Mouse (Mus musculus) forebrain, embryonic 16.5 days (tissue): ENCODE measurements around the gene Safb2. TPM values are rescaled to one million over a fixed set of nuclear protein-coding genes. Genes with fewer than 3 reads are reported as not detected.

Source experiments
- ATAC-seq: fragments of 200-750 bp; cut with Nextera tagmentation; 2 replicates; pipeline ENCODE4 v1.8.0; 2017; ENCODE audit warnings: mild to moderate bottlenecking, moderate library complexity
- H3K27ac ChIP-seq: fragments of 300-500 bp; sonication (generic); 2 replicates; pipeline ENCODE4 v1.5.1; 2014; ENCODE audit warnings: low read length, control low read depth
- H3K27me3 ChIP-seq: fragments of 300-500 bp; sonication (generic); replicated peaks from 2 replicates; pipeline ENCODE4 v1.6.1; 2014; ENCODE audit warnings: low read length; ENCODE audit not compliant: control insufficient read depth, insufficient read depth
- H3K36me3 ChIP-seq: fragments of 300-500 bp; sonication (generic); 2 replicates; pipeline ENCODE4 v1.6.1; 2014; ENCODE audit not compliant: control insufficient read depth, insufficient read depth
- H3K4me1 ChIP-seq: fragments of 300-500 bp; sonication (generic); replicated peaks from 2 replicates; pipeline ENCODE4 v1.6.1; 2014; ENCODE audit warnings: low read length; ENCODE audit not compliant: control insufficient read depth, insufficient read depth
- H3K4me2 ChIP-seq: fragments of 300-500 bp; sonication (generic); 2 replicates; pipeline ENCODE4 v1.6.1; 2014; ENCODE audit warnings: mild to moderate bottlenecking, low read length, control low read depth
- H3K4me3 ChIP-seq: fragments of 300-500 bp; sonication (generic); replicated peaks from 2 replicates; pipeline ENCODE4 v1.5.1; 2014; ENCODE audit warnings: mild to moderate bottlenecking, low read length, control low read depth
- H3K9ac ChIP-seq: fragments of 300-500 bp; sonication (generic); replicated peaks from 2 replicates; pipeline ENCODE4 v1.6.1; 2014; ENCODE audit warnings: low read depth, low read length, control low read depth
- H3K9me3 ChIP-seq: fragments of 300-500 bp; sonication (generic); 2 replicates; pipeline ENCODE4 v1.6.1; 2016; ENCODE audit warnings: low read length; ENCODE audit not compliant: control insufficient read depth
- WGBS: fragments of 180-500 bp; shearing (Covaris S2); extraction: QIAGEN DNeasy Blood & Tissue Kit; methylation state at CpG from one replicate; pipeline ENCODE4 v1.1.7; 2014; 5-methylcytosine and 5-hydroxymethylcytosine counted together
- polyA plus RNA-seq: library from polyadenylated mRNA; unstranded; fragments of >200 nt; fragmentation: Nextera tagmentation; extraction: Ambion mirVana; gene quantifications from 2 replicates; pipeline ENCODE4 v1.2.1, GENCODE M21; 2015

Gene Safb2
- polyA plus RNA-seq, 1 experiment from 2014 or later, result 85.4 TPM

- Histone ChIP-seq H3K27ac (peak overlapping the region; percentile 91), H3K9me3 (no peaks in the 10 kb centered on the region), H3K4me2 (no peak overlapping the region), H3K4me1 (peaks cover 42% of the 10 kb centered on the region), H3K4me3 (no peak overlapping the region), H3K9ac (0 out of 2 replicates have a peak overlapping the region, but pooled peaks have one; percentile 9), H3K27me3 (no peaks in the 10 kb centered on the region), H3K36me3 (no peaks in the 10 kb centered on the region)
- no peak for ATAC-seq
- WGBS, result 44% methylated on average over 12 of the region's 12 CpGs
Measured at GRCm38 (mm10) chr17:56514916-56515315, 69.5 kb downstream of the Safb2 start.

DNA sequence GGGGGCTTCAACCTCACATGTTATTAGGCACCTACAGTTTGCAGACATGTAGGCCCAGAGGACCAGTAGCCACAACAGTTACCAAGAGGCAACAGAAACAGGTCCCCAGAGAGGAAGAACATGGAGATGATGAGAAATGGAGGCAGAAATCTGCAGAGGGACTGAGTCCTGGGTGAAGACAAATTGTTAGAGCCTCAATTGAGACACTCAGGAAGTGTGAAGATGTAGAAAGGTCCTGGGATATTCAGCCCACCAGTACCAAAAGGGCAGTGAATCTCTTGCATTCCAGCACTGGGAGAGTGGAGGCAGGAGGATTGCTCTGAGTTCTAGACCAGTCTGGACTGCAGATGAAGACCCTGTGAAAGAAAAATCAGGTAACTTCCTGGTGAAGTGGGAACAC, 70.1 kb downstream of the Safb2 start:
- no peak overlapping the region for H3K4me3 ChIP-seq
- H3K27me3 ChIP-seq, result no peaks in the 10 kb centered on the region
- H3K4me1 ChIP-seq, result peaks cover 48% of the 10 kb centered on the region
- H3K4me2 ChIP-seq, result no peak overlapping the region
- no peak for ATAC-seq
- no peak overlapping the region for H3K27ac ChIP-seq
- H3K9me3 ChIP-seq, result no peaks in the 10 kb centered on the region
- no peak overlapping the region for H3K9ac ChIP-seq
- no peaks in the 10 kb centered on the region for H3K36me3 ChIP-seq

- H3K4me1 ChIP-seq, result peaks cover 62% of the 10 kb centered on the region
- H3K9ac ChIP-seq, result peak within 1 kb of the TSS; percentile 39
- H3K36me3 ChIP-seq, result no peaks in the 10 kb centered on the region
- WGBS, result 74% methylated on average over 22 of the region's 22 CpGs
- no peak for ATAC-seq
- peak within 1 kb of the TSS; percentile 27 for H3K4me3 ChIP-seq
- H3K27ac ChIP-seq, result 0 out of 2 replicates have a peak within 1 kb of the TSS, but pooled peaks have one; percentile 46
- H3K27me3 ChIP-seq, result no peaks in the 10 kb centered on the region
- no peaks in the 10 kb centered on the region for H3K9me3 ChIP-seq
- peak within 1 kb of the TSS; percentile 46 for H3K4me2 ChIP-seq
Measured at GRCm38 (mm10) chr17:56512310-56512709, 72.1 kb downstream of the Safb2 start, which contains the start of gene Znrf4. Gene Znrf4 (minus strand): TSS chr17:56512431.

- Histone ChIP-seq H3K9me3 (no peaks in the 10 kb centered on the region), H3K4me2 (peak overlapping the region; percentile 46), H3K4me3 (peak overlapping the region; percentile 27), H3K27ac (no peak overlapping the region), H3K9ac (peak overlapping the region; percentile 39), H3K36me3 (no peaks in the 10 kb centered on the region), H3K4me1 (peaks cover 67% of the 10 kb centered on the region), H3K27me3 (no peaks in the 10 kb centered on the region)
- ATAC-seq, result no peak
- 30% methylated on average over 29 of the region's 29 CpGs for WGBS
Measured at GRCm38 (mm10) chr17:56511707-56512090, 72.7 kb downstream of the Safb2 start.

DNA sequence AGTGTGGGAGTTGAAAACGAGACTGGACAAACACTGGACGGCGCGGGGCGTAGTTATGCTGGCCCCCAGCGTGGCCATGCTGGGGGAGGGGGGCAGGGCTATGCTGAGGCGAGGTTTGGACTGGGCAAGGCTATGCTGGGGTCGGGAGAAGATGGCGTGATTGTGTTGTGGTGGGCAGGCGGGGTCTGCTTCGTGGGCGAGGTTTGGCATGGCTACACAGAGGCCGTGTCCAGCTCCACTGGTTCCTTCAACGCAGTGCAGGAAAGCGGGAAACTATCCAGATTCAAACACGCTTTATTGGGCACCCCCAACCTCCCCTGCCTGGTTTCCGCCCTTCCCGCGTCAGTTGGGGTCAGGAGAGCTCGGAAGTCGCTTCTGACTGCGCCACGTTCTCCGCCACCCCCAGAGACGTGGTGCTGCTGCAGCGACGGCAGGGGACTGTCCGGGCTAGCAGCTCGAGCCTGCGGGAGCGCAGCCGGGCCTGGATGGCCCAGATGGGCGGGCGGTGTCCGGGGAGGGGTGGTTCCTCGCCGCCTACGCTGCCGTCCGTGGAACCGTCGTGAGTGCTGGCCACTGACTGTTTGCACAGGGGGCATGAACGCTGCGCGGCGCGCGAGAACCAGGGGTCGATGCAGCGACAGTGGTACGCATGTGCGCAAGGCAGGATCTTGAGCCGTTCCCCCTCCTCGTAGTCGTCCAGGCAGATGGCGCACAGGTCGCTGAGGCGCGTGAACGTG, 73.2 kb downstream of the Safb2 start:
- peak overlapping the region; percentile 98; the same call in 1 of the 2 replicates for H3K27ac ChIP-seq

More for the DNA sequence above, 73.2 kb downstream of the Safb2 start:
- peaks cover 65% of the 10 kb centered on the region for H3K4me1 ChIP-seq
- H3K9ac ChIP-seq, result peak overlapping the region; percentile 39
- peak overlapping the region; percentile 46 for H3K4me2 ChIP-seq
- peak overlapping the region; percentile 27 for H3K4me3 ChIP-seq
- H3K27me3 ChIP-seq, result no peaks in the 10 kb centered on the region
- H3K9me3 ChIP-seq, result no peaks in the 10 kb centered on the region
- no peak for ATAC-seq
- 11% methylated on average over 52 of the region's 60 CpGs for WGBS
- H3K36me3 ChIP-seq, result no peaks in the 10 kb centered on the region

Other genes with a start within 250 kb of the Safb2 start
- 359 and 391 TPM in 2 replicates for gene Ptprs, start 108.1 kb downstream of the Safb2 start, polyA plus RNA-seq
- gene Znrf4, start 72.2 kb downstream of the Safb2 start, polyA plus RNA-seq, result 0.21 TPM in 1 of 2 replicates, not detected in the other
- gene Gm20219, start 30.2 kb downstream of the Safb2 start, polyA plus RNA-seq, result 0.51 and 0.92 TPM in 2 replicates
- 121 and 133 TPM in 2 replicates for gene Safb, start 240 bp upstream of the Safb2 start, polyA plus RNA-seq
- 167 and 179 TPM in 2 replicates for gene 2410015M20Rik, start 25.2 kb upstream of the Safb2 start, polyA plus RNA-seq
- 921 and 1,031 TPM in 2 replicates for gene Rpl36, start 28.8 kb upstream of the Safb2 start, polyA plus RNA-seq
- 48.2 and 48.6 TPM in 2 replicates for gene Lonp1, start 42.3 kb upstream of the Safb2 start, polyA plus RNA-seq
- gene Catsperd, start 43.6 kb upstream of the Safb2 start, polyA plus RNA-seq, result 1.0 and 1.5 TPM in 2 replicates
- 114 and 120 TPM in 2 replicates for gene Ranbp3, start 88.7 kb upstream of the Safb2 start, polyA plus RNA-seq
- gene Ndufa11, start 133.2 kb upstream of the Safb2 start, polyA plus RNA-seq, result 377 and 426 TPM in 2 replicates
- 20.6 and 21.8 TPM in 2 replicates for gene Vmac, start 133.4 kb upstream of the Safb2 start, polyA plus RNA-seq
- gene Nrtn, start 172.9 kb upstream of the Safb2 start, polyA plus RNA-seq, result 0.73 and 0.84 TPM in 2 replicates
- gene Dus3l, start 180.2 kb upstream of the Safb2 start, polyA plus RNA-seq, result 73.5 and 90.4 TPM in 2 replicates
- gene Prr22, start 185.7 kb upstream of the Safb2 start, polyA plus RNA-seq, result 0.96 and 1.0 TPM in 2 replicates
- gene Rfx2, start 246.4 kb upstream of the Safb2 start, polyA plus RNA-seq, result 3.7 and 4.2 TPM in 2 replicates